Mouse (Mus musculus): ENCODE data around the gene Mmp13. TPM values are rescaled to one million over a fixed set of nuclear protein-coding genes. Genes with fewer than 3 reads are reported as not detected.
"Not testable (repeated sequence)": the region's sequence is repeated elsewhere in the genome, so short reads cannot be mapped to it uniquely, and the experiment has no call there.

Mmp13 gene
- 0.19 and 0.46 TPM in 2 replicates for polyA plus RNA-seq (2015; fragmentation: Nextera tagmentation; extraction: Ambion mirVana)

GRCm38 (mm10) chr9:7272214-7272613, at the start of gene Mmp13:
TSS of gene Mmp13 (plus strand) at chr9:7272514.
- WGBS: 72% methylated on average over 1 of the region's 1 CpGs

GRCm38 (mm10) chr9:7238619-7239018, 33.7 kb upstream of the Mmp13 start:
- no peak for ATAC-seq (replicated peaks; ENCODE audit: insufficient number of reproducible peaks, insufficient read depth, low FRiP score, low read depth)
- no peak overlapping the region for H3K9ac ChIP-seq
- WGBS: 90% methylated on average over 1 of the region's 1 CpGs
- H3K9me3 ChIP-seq (replicated peaks): no peaks in the 10 kb centered on the region
- no peaks in the 10 kb centered on the region for H3K27me3 ChIP-seq
- no peak overlapping the region for H3K4me3 ChIP-seq
- H3K4me2 ChIP-seq: no peak overlapping the region
- no peak overlapping the region for H3K27ac ChIP-seq
- H3K36me3 ChIP-seq: no peaks in the 10 kb centered on the region
- no peaks in the 10 kb centered on the region for H3K4me1 ChIP-seq (replicated peaks)

More at GRCm38 (mm10) chr9:7272214-7272613, at the start of gene Mmp13:
- Histone ChIP-seq H3K4me2 (no peak within 1 kb of the TSS), H3K9ac (no peak within 1 kb of the TSS), H3K36me3 (no peaks in the 10 kb centered on the region), H3K27me3 (peaks cover 7% of the 10 kb centered on the region; the same call in 1 of the 2 replicates), H3K27ac (no peak within 1 kb of the TSS), H3K4me3 (no peak within 1 kb of the TSS), H3K9me3 (replicated peaks) (no peaks in the 10 kb centered on the region), H3K4me1 (replicated peaks) (no peaks in the 10 kb centered on the region)
- ATAC-seq (replicated peaks; ENCODE audit: insufficient number of reproducible peaks, insufficient read depth, low FRiP score, low read depth): no peak

DNA sequence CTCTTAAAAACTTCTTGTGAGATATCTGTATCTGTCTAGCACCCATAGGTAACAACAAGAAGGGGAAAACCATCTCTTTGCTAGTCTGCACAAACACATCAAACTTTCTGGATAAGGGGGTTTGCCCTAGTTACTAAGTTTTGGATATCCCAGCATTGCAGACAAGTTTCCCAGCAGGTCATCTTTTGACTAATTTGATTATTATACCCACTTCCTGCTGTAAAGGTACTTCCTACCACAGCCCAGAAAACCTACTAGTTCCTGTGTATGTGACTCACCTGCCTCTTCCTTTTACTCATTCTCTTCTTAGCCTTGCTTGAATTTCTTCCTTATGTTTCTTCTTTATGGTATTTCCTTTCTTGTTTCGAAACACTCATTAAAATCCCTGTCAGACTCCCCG, 32.3 kb upstream of the Mmp13 start:
- no peak overlapping the region for H3K4me2 ChIP-seq
- H3K4me1 ChIP-seq (replicated peaks): no peaks in the 10 kb centered on the region
- no peak for ATAC-seq (replicated peaks; ENCODE audit: insufficient number of reproducible peaks, insufficient read depth, low FRiP score, low read depth)
- WGBS: 78% methylated on average over 2 of the region's 2 CpGs
- no peak overlapping the region for H3K4me3 ChIP-seq
- H3K9me3 ChIP-seq (replicated peaks): no peaks in the 10 kb centered on the region
- no peaks in the 10 kb centered on the region for H3K36me3 ChIP-seq
- H3K27me3 ChIP-seq: no peaks in the 10 kb centered on the region
- no peak overlapping the region for H3K9ac ChIP-seq
- no peak overlapping the region for H3K27ac ChIP-seq

DNA sequence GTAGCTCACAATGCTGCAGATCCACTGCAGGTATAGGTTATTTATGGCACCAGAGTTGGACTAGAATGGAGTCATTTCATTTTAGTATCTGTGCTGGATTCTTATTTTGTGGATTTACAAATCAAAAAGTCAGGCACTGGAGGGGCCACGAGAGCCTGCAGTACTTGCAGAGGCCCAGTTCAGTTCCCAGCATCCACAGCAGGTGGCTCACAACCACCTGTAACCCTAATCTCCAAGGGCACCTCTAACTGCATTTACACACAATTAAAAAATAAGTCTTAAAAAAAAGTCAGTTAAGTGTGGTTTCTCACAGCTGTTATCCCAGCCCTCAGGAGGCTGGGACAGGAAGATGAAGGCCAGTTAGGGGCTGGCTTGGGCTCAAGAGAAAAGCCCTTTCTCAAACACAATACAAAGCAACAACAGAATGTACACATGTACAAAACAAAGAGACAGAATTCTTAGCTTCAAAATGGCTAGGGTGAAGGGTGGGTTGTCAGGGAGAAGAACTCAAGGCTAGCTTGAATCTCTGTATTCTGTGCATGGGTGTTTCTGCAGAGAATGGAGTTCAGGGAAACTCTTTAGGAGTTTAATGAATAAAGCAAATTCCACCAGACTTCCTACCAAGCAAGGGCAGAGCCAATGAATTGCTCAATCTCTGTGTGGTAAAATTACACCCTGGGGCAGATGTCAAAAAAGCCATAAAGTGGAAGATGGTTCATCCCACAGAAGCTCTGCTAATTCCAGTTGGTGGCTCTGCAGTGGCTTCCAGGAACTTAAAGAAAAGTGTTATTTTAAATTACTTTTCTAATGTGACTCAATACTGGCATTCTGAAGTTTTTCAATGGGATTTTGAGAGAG, 19.3 kb upstream of the Mmp13 start:
- Histone ChIP-seq H3K4me3 (no peak overlapping the region), H3K36me3 (no peaks in the 10 kb centered on the region), H3K27me3 (no peaks in the 10 kb centered on the region), H3K4me1 (replicated peaks) (no peaks in the 10 kb centered on the region), H3K27ac (no peak overlapping the region), H3K9me3 (replicated peaks) (no peaks in the 10 kb centered on the region), H3K4me2 (no peak overlapping the region), H3K9ac (no peak overlapping the region)
- 72% methylated on average over 1 of the region's 1 CpGs for WGBS
- no peak for ATAC-seq (replicated peaks; ENCODE audit: insufficient number of reproducible peaks, insufficient read depth, low FRiP score, low read depth)

DNA sequence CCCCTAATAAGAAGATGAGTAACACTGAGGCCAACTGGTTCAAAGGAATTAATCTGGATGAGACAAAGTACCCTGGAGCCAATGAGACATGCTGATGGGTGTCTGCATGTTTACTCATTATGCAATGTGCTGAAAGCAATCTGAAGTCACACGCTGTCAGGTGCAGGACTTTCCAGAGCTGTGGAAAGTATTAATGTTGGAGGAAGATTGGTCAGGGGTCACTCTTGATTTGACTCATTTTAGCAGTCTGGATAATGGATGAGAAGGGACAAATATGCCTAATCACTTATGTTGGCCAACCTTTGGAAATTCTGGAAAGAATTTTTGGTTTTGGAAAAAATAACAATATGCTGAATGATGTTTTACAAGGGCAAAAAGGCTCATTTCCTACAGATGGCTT, 10.6 kb upstream of the Mmp13 start:
- 90% methylated on average over 1 of the region's 1 CpGs for WGBS
- Histone ChIP-seq H3K9me3 (replicated peaks) (no peaks in the 10 kb centered on the region), H3K27me3 (no peaks in the 10 kb centered on the region; the same call in 1 of the 2 replicates)

DNA sequence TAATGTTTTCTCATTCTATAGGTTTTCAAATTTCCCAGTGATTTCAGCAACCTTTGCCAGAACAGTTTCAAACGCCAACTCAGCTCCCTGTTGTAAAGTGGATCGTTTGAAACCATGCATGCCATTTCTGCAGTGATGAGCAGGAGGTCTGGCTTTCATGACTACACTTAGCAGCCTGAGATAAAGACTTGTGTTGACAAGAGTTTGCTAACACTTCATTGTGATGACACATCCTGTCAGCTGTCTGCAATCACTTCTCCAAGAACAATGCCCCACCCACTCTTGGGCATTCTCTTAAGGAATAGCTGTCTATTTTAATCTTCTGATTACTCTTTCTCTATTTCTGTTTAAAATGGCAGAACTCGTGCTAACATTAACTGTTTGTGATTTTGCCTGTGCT, 2.2 kb upstream of the Mmp13 start:
- 11% methylated on average over 3 of the region's 3 CpGs for WGBS
- Histone ChIP-seq H3K4me2 (no peak overlapping the region), H3K27ac (no peak overlapping the region), H3K36me3 (no peaks in the 10 kb centered on the region), H3K9ac (no peak overlapping the region), H3K27me3 (peaks cover 7% of the 10 kb centered on the region), H3K4me3 (no peak overlapping the region), H3K9me3 (replicated peaks) (no peaks in the 10 kb centered on the region), H3K4me1 (replicated peaks) (no peaks in the 10 kb centered on the region)
- peak; percentile 86 for ATAC-seq (replicated peaks; ENCODE audit: insufficient number of reproducible peaks, insufficient read depth, low FRiP score, low read depth)

More for the DNA sequence above, 10.6 kb upstream of the Mmp13 start:
- Histone ChIP-seq H3K36me3 (no peaks in the 10 kb centered on the region), H3K4me1 (replicated peaks) (no peaks in the 10 kb centered on the region), H3K4me3 (no peak overlapping the region), H3K4me2 (no peak overlapping the region), H3K27ac (no peak overlapping the region), H3K9ac (no peak overlapping the region)
- ATAC-seq (replicated peaks; ENCODE audit: insufficient number of reproducible peaks, insufficient read depth, low FRiP score, low read depth): no peak

GRCm38 (mm10) chr9:7282565-7283302, 10.4 kb downstream of the Mmp13 start:
- no peak overlapping the region for H3K4me2 ChIP-seq
- no peak overlapping the region for H3K9ac ChIP-seq
- no peaks in the 10 kb centered on the region for H3K27me3 ChIP-seq
- no peak overlapping the region for H3K27ac ChIP-seq
- H3K9me3 ChIP-seq (replicated peaks): no peaks in the 10 kb centered on the region
- ATAC-seq (replicated peaks; ENCODE audit: insufficient number of reproducible peaks, insufficient read depth, low FRiP score, low read depth): no peak
- H3K4me1 ChIP-seq (replicated peaks): no peaks in the 10 kb centered on the region
- H3K36me3 ChIP-seq: no peaks in the 10 kb centered on the region
- no peak overlapping the region for H3K4me3 ChIP-seq
- WGBS: 83% methylated on average over 7 of the region's 7 CpGs

GRCm38 (mm10) chr9:7283303-7283684, 11.0 kb downstream of the Mmp13 start:
- not testable (repeated sequence) for H3K9ac ChIP-seq; ATAC-seq (replicated peaks; ENCODE audit: insufficient number of reproducible peaks, insufficient read depth, low FRiP score, low read depth); H3K36me3 ChIP-seq; H3K4me2 ChIP-seq; H3K4me3 ChIP-seq; H3K9me3 ChIP-seq (replicated peaks); H3K4me1 ChIP-seq (replicated peaks); H3K27me3 ChIP-seq; H3K27ac ChIP-seq
- WGBS: 92% methylated on average over 2 of the region's 2 CpGs

GRCm38 (mm10) chr9:7289501-7289900, 17.2 kb downstream of the Mmp13 start:
- WGBS: 62% methylated on average over 2 of the region's 2 CpGs
- H3K9ac ChIP-seq: no peak overlapping the region
- no peaks in the 10 kb centered on the region for H3K4me1 ChIP-seq (replicated peaks)
- H3K4me2 ChIP-seq: no peak overlapping the region
- ATAC-seq (replicated peaks; ENCODE audit: insufficient number of reproducible peaks, insufficient read depth, low FRiP score, low read depth): no peak
- no peaks in the 10 kb centered on the region for H3K27me3 ChIP-seq
- no peaks in the 10 kb centered on the region for H3K36me3 ChIP-seq
- no peak overlapping the region for H3K4me3 ChIP-seq
- no peak overlapping the region for H3K27ac ChIP-seq
- no peaks in the 10 kb centered on the region for H3K9me3 ChIP-seq (replicated peaks)

DNA sequence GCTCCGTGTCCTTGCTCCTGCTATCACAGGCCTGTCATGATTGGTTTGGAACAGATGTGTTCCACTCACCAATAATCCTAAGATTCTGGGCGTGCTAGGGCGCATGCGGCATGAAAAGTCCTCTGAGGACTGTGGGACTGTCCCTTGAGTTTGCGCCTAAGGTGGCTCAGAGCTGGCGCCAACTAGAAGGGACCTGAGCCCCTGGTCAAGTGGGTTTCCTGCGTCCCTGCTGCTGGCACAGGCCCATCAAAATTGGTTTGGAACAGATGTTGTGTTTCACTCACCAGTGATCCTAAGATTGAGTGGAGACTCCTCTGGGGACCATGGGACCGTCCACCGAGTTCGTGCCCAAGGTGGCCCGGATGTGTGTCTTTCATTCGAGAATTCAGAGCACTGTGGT, 17.6 kb downstream of the Mmp13 start:
- ATAC-seq (replicated peaks; ENCODE audit: insufficient number of reproducible peaks, insufficient read depth, low FRiP score, low read depth): no peak
- H3K9ac ChIP-seq: no peak overlapping the region
- no peaks in the 10 kb centered on the region for H3K4me1 ChIP-seq (replicated peaks)
- H3K4me2 ChIP-seq: no peak overlapping the region
- no peaks in the 10 kb centered on the region for H3K9me3 ChIP-seq (replicated peaks)
- no peak overlapping the region for H3K4me3 ChIP-seq
- H3K36me3 ChIP-seq: no peaks in the 10 kb centered on the region
- no peak overlapping the region for H3K27ac ChIP-seq
- WGBS: 85% methylated on average over 12 of the region's 12 CpGs
- no peaks in the 10 kb centered on the region for H3K27me3 ChIP-seq

- Histone ChIP-seq H3K4me1 (replicated peaks) (no peaks in the 10 kb centered on the region), H3K27ac (no peak overlapping the region), H3K9me3 (replicated peaks) (no peaks in the 10 kb centered on the region), H3K9ac (no peak overlapping the region), H3K27me3 (no peaks in the 10 kb centered on the region), H3K4me3 (no peak overlapping the region), H3K36me3 (no peaks in the 10 kb centered on the region), H3K4me2 (no peak overlapping the region)
- no peak for ATAC-seq (replicated peaks; ENCODE audit: insufficient number of reproducible peaks, insufficient read depth, low FRiP score, low read depth)
- 13% methylated on average over 1 of the region's 1 CpGs for WGBS
Observed at GRCm38 (mm10) chr9:7292132-7292531, 19.8 kb downstream of the Mmp13 start.
